Mouse (Mus musculus) macrophage (primary cell): ENCODE measurements around the gene Cmklr1. TPM values are rescaled to one million over a fixed set of nuclear protein-coding genes. Genes with fewer than 3 reads are reported as not detected.

Source experiments
- H3K27ac ChIP-seq: fragments of 350-480 bp; formaldehyde crosslinking; 2 replicates; pipeline ENCODE4 v1.9.0; 2021
- H3K36me3 ChIP-seq: fragments of 350-480 bp; formaldehyde crosslinking; 2 replicates; pipeline ENCODE4 v1.9.0; 2021; ENCODE audit errors: inconsistent target
- H3K4me3 ChIP-seq: fragments of 350-480 bp; formaldehyde crosslinking; 2 replicates; pipeline ENCODE4 v1.9.0; 2021; ENCODE audit errors: inconsistent target
- H3K79me2 ChIP-seq: fragments of 350-480 bp; formaldehyde crosslinking; 2 replicates; pipeline ENCODE4 v1.9.0; 2021; ENCODE audit errors: inconsistent target
- WGBS: methylation state at CpG from one replicate; pipeline ENCODE4 v1.1.7; 2026; ENCODE audit warnings: inconsistent platforms; ENCODE audit not compliant: missing documents; 5-methylcytosine and 5-hydroxymethylcytosine counted together
- polyA plus RNA-seq: library from polyadenylated mRNA; stranded (reverse); fragments of 250-400 nt; gene quantifications from 3 replicates; pipeline ENCODE4 v1.2.4, GENCODE M21; 2018; ENCODE audit warnings: inconsistent platforms

Cmklr1 gene
- polyA plus RNA-seq, 1 experiment from 2014 or later, result 82.0 TPM

DNA sequence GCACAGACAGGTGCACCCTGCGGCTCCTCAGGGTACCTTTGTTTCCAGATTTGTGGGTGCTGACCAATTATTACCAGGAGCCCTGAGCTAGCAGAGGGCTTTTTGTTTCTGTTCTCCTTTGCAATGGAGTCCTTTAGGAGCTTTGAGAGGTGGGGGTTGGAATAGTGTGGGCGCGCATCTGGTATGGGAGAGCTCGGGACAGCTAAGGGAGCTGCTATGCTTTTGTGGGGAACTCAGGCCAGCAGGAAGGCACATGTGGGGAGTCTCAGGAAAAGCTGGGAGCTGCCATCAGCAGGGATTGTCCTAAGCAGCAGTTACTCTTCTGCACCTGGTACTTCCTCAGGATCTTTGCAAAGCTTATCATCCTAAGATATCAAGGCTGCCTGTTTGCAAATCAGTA is 71.1 kb downstream of the Cmklr1 start:
- no peaks in the 10 kb centered on the region for H3K36me3 ChIP-seq
- WGBS, result 71% methylated on average over 4 of the region's 4 CpGs
- H3K27ac ChIP-seq, result no peak overlapping the region
- H3K4me3 ChIP-seq, result no peak overlapping the region
- no peaks in the 10 kb centered on the region for H3K79me2 ChIP-seq

DNA sequence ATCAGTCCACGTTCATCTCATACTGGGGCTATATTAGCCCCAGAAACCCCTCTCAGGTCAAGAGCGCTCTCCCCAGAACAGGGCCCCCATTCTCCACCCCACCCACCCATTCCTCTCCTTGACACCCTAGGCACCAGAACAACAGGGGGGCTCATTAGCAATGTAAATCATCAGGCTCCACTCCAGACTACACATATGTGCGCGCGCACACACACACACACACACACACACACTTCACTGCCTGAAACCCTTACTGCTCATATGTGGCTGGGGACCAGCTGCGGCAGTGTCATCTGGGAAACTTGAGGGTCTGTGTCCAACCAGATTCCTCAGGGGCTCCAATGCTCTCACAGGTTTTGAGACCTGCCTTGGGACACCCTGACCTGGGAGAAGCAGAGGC is 71.8 kb downstream of the Cmklr1 start:
- Histone ChIP-seq H3K4me3 (no peak overlapping the region), H3K79me2 (no peaks in the 10 kb centered on the region), H3K27ac (no peak overlapping the region), H3K36me3 (no peaks in the 10 kb centered on the region)
- 94% methylated on average over 6 of the region's 6 CpGs for WGBS

DNA sequence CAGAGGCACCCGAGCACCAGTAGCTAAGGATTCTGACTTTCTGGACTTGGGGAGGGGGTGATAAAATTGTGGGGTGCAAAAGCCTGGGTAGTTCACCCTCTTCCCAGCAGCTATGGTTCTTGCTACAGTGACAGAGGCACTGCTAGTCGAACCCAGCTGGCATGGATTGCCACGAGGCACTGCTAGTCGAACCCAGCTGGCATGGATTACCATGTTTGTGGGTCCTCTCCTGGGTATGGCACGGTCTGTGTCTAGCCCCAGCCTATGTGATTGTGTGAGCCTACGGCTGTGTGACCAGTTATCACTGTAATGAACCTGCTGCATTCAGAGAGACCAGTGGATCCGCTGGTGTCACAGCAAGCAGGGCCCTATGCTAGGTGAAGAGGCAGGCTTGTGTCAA is 72.7 kb downstream of the Cmklr1 start:
- 78% methylated on average over 7 of the region's 7 CpGs for WGBS
- Histone ChIP-seq H3K36me3 (no peaks in the 10 kb centered on the region), H3K4me3 (no peak overlapping the region)

DNA sequence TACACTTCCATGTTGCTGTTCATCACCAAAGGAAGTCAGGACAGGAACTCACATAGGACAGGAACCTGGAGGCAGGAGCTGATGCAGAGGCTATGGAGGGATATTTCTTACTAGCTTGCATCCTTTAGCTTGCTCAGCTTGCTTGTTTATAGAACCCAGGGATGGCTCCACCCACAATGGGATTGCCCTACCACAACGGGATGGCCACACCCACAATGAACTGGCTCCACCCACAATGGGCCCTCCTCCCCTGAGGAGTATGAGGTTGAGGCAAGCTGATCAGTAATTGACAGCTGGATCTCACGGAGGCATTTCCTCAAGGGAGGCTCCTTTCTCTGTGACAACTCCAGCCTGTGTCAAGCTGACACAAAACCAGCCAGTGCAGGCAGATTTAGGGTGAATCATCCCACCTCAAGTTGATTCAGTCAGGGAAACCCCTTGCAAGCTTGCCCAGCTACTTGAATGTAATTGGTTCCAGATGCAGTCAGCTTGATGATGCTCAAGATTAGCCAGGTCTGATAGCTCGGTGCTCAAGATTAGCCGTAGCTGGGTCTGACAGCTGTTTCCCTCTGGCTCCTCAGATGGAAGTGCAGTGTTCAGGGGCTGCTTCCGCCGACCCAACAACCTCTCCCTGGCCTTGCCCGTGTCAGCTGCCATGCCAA is 80.0 kb downstream of the Cmklr1 start:
- H3K79me2 ChIP-seq, result no peaks in the 10 kb centered on the region
- WGBS, result 57% methylated on average over 7 of the region's 7 CpGs
- H3K4me3 ChIP-seq, result no peak overlapping the region

More for the DNA sequence above, 72.7 kb downstream of the Cmklr1 start:
- Histone ChIP-seq H3K79me2 (no peaks in the 10 kb centered on the region), H3K27ac (no peak overlapping the region)

DNA sequence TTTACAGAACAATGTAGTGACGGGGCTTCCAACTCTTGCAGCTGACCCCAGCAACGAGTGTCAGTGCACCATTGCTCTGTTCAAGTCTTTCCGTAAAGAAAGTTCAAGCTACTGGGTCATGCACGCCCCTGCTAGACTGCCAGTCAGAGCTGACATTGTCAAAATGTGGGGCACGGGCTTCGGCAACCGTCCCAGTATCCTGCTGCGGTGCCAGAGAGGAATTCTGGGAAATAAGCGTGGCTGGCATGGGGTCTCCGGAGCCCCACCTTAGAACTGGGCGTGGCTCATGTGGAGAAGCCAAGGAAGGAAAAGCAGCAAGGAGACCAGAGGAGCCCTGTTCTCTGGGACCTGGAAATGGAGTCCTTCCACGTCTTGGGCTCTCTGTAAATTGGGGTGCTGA is 84.4 kb downstream of the Cmklr1 start:
- WGBS, result 90% methylated on average over 12 of the region's 12 CpGs
- H3K27ac ChIP-seq, result no peak overlapping the region
- H3K79me2 ChIP-seq, result no peaks in the 10 kb centered on the region
- H3K4me3 ChIP-seq, result no peak overlapping the region
- H3K36me3 ChIP-seq, result no peaks in the 10 kb centered on the region

More for the DNA sequence above, 80.0 kb downstream of the Cmklr1 start:
- Histone ChIP-seq H3K27ac (no peak overlapping the region), H3K36me3 (no peaks in the 10 kb centered on the region)

DNA sequence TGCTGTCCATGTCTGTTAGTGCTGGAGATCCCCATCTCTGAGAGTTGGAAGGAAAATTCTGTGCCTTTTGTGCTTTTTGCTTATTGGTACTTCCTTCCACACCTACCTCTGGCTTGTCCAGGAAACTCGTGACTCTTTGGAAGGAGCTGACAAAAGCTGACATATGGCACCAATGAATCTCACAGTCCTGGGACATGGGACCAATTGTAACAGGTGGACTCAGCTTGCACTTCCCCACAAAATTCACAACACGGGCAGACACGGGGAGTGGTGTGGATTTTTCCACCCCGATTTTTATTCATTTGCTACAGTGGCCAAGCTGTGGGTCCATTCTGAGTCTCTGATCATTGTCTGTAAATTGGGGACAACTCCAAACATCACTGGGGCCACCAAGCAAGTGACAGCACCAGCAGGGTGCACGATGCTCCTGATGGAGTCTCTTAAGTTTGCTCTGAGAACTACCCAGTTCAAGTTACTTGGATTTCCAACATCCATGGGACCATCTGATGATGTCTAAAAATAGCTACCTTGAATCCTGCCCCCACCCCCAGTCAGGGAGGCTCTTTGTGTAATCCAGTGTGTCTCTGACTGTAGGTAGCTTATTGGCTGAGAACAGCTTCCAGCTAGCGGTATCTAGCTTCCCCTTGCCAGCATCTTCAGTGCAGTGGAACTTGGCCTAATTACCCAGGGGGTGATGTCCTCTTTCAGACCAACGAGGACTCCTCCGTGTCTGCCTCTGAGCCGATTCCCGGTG is 84.9 kb downstream of the Cmklr1 start:
- no peak overlapping the region for H3K27ac ChIP-seq
- H3K79me2 ChIP-seq, result no peaks in the 10 kb centered on the region
- WGBS, result 81% methylated on average over 10 of the region's 10 CpGs
- no peaks in the 10 kb centered on the region for H3K36me3 ChIP-seq
- H3K4me3 ChIP-seq, result no peak overlapping the region

DNA sequence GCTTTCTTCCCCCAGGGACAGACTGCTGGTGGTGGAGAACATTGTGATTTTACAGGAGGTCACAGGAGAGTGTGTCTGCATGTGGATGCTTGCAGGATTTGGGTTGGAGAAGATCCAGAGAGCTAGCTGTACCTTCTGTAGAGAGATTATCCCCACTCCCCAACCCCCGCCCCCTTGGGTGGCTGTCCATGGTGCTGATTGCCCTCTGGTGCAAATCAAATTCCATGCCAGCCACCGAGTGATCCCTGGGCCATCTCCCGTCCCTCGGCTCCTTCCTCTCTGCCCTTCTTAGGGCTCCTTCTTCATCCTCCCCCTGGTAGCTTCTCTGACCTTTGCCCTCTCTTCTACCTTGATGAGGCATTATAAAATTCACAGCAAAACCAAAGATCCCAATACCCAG is 85.8 kb downstream of the Cmklr1 start:
- Histone ChIP-seq H3K4me3 (no peak overlapping the region), H3K36me3 (no peaks in the 10 kb centered on the region), H3K79me2 (no peaks in the 10 kb centered on the region), H3K27ac (no peak overlapping the region)
- WGBS, result 0% methylated on average over 1 of the region's 4 CpGs

Other genes starting within 250 kb of the Cmklr1 start
- gene Wscd2, start 160.1 kb downstream of the Cmklr1 start, polyA plus RNA-seq, result not detected in 3 replicates
- gene 1700069L16Rik, start 74.3 kb upstream of the Cmklr1 start, polyA plus RNA-seq, result not detected in 3 replicates
- gene Ficd, start 85.4 kb upstream of the Cmklr1 start, polyA plus RNA-seq, result 5.1 to 5.8 TPM (median 5.5 TPM) in 3 replicates
- gene Sart3, start 122.1 kb upstream of the Cmklr1 start, polyA plus RNA-seq, result 19.3 to 20.3 TPM (median 20.2 TPM) in 3 replicates
- 106 to 116 TPM (median 106 TPM) in 3 replicates for gene Iscu, start 122.3 kb upstream of the Cmklr1 start, polyA plus RNA-seq
- gene Tmem119, start 150.1 kb upstream of the Cmklr1 start, polyA plus RNA-seq, result 0.27 to 1.2 TPM in 2 of 3 replicates, not detected in the other
- gene Selplg, start 182.2 kb upstream of the Cmklr1 start, polyA plus RNA-seq, result 139 to 375 TPM (median 273 TPM) in 3 replicates